Mouse (Mus musculus) urinary bladder, postnatal 4 days (tissue): Measurements from ENCODE around the gene Cfh.
"Not testable (repeated sequence)": the region's sequence is repeated elsewhere in the genome, so short reads cannot be mapped to it uniquely, and the experiment has no call there.

Experiments used
- DNase-seq, 2 experiments: peaks; one replicate each; pipeline ENCODE4 v3.0.0; 2021 to 2022; ENCODE audit warnings: low spot score in 2 of 2

The Cfh gene

DNA sequence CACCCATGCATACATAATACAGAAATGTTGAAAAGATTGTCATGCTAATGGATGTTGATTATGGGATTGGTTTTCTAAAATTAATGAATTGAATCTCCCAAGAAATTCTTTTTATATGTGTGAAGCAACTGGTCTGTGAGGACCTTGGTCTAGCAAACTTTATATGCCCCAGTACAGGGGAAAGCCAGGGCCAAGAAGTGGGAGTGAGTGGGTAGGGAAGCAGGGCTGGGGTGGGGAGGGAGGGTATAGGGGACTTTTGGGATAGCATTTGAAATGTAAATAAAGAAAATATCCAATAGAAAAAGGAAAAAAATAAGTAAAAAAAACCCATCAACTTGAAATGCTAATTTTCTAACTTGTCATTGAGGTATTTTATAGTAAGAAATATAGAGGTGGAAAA is at the start of gene Cfh:
TSS of gene Cfh (minus strand) at position 101 of the 400 bp plus-strand sequence.
- not testable (repeated sequence) for DNase-seq

DNA sequence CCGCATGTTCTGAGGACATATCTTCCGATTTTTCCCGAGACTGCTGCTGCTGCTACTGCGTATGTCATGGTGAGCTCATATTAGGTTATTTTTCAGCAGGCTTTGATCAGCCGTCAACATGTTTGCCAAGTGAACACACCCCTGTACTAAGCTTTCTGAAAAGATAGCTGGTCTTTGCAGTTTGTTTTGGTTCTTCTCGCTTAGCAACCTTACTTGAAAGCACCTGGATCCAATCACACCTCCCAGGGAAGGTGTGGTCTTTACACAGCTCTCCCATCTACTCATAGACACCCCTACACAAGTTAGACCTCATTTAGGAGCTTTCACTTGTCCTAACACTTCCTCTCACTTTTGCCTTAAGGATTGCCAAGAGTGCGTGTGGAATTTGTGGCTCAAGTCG is 43.1 kb upstream of the Cfh start:
- DNase-seq, result no peak

DNA sequence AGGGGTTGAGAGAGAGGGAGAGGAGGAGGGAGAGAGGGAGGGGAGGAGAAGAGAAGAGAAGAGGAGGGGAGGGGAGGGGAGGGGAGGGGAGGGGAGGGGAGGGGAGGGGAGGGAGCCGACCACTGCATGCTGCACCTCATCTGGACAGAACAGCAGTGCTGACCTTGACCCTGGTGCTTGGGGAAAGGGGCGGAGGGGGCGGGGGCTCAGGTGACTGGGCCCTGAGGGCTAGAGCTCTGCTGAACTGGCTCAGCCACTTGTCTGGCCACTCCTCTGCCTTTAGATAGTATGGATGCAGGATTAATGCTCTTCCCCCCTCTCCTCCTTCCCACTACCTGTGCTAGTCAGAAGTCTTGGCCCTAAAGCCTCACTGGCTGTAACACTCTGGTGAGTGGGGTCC is 41.7 kb upstream of the Cfh start:
- DNase-seq, result no peak

DNA sequence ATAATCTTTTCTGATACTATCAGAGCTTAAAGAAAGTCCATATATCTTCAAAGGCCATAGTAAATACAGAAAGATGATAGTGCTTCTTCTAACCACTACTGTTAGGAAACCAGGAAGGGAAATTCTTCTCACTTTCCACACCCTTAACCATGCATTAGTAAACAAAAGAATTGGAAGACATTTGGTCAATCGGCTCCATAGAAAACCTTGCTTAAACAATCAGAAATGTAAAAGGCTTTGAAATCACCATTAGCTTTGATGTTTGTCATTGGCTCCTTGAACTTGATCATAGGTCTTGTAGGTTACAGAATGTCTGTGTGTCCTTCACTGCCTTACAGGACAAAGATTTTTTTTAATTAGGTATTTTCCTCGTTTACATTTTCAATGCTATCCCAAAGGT is 21.8 kb upstream of the Cfh start:
- no peak for DNase-seq

DNA sequence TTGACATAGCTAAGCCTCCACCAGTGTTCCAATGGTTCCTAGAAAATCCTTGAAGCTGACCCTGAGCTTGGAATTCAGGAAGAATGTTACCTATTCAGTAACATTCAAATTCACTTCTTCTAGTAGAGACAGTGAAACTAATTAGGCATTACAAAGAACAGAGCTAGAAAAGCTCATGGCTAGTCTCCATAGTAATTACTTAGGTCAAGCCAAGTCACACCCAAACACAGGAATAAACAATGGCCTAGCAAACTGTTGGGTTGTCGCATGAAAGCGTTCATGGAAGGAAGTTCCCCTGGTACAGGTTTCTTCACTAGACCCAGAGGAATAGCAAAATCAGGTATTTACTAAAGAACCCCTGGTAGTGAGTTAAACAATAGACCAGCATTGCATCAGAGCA is 4.9 kb upstream of the Cfh start:
- DNase-seq, result not testable (repeated sequence)

DNA sequence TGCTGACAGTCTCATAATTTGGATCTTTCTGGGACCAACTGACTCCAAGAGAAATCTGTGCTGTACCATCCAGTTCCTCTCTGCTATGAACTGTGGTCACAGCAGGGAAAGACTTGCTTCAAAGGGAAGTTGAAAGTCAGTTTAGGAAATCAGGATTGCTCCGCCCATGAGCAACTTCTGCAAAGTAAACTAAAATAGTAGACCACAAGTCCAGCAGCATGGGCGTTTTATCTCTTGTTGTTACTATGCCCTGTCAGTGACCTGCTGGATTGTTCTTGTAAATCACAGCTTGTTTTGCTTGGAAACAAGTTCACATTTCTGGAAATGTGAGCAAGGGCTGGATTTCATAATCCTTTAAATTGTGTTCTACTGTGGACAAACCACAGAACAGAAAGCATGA is 356 bp downstream of the Cfh start:
- DNase-seq, result no peak

DNA sequence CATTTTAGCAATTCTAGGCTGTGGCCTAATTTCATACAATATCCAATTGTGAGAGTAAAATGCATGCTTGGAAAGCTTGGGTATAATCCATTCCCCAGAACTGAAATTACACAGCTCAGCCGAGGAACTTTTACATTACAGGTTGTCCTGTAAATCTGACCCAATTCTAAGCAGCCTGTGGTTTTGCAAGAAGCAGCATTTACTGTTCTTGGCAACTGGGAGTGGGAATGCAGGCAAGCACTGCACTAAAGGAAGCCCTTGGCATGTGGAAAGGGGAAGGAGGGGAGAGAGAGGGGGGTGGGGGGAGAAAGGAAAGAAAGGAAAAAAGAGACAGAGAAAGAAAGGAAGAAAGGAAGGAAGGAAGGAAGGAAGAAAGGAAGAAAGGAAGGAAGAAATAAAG is 3.4 kb downstream of the Cfh start:
- DNase-seq, result no peak

DNA sequence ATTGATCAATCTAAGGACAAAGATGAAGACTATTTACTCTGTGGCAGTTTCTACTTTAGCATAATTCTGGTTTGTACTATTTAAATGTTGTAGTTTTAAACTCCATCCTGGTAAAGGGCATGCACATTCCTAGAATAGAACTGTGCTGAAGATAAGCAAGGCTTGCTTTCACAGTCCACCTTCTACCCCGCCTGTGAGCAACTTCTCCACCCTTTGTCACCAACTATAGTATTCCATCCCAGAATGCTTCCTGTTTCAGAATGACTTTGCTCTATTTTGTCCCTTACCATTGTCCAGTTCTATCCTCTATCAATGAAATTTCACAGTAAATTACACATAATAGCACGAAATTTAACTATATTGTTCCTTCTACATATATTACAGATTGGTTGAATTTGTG is 8.1 kb downstream of the Cfh start:
- no peak for DNase-seq

DNA sequence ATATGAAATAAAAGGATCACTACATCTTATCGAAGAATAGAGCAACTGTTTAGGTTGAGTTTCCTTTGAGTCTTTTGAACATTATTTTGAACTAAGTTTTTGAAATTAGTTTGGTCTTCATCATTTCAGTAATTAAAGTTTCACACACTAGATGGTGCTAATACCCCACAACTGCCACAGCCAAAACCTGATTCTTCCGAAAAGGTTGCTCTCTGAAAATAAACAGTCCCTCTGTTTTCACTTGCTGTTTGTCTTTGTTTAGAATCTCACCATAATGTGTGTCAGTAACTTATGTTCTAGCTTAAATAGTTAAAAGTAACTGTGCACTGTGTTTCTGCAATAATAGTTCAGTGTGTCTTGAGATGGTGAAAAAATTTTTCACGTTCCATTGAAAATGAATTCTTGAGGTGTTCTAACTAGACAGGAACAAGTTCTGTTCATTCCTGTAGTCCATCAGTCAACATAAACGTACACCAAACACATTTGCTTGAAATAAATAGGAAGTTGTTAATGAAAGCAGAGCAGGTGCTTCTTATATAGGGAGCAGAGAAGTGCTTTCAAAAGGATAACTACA is 11.9 kb downstream of the Cfh start:
- DNase-seq, result no peak

DNA sequence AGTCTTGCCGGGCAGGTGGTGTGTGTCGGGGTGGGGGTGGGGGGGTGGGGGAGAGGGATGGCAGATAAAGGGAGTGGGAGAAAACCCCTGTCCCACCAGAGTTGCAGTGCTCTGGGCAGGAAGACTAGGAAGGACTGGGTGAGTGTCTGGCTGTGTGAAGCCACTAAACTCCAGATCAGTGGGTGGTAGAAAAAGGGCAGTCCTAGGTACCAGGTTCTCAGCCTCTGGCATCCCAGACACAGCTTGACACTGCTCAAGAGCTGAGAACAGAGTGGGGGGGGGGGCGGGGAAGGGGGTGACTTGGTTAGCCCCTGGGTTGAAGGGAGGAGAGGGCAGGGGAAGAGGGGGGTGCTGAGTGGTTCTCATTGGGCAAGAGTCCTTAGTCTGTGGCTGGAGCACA is 24.6 kb downstream of the Cfh start:
- no peak for DNase-seq

DNA sequence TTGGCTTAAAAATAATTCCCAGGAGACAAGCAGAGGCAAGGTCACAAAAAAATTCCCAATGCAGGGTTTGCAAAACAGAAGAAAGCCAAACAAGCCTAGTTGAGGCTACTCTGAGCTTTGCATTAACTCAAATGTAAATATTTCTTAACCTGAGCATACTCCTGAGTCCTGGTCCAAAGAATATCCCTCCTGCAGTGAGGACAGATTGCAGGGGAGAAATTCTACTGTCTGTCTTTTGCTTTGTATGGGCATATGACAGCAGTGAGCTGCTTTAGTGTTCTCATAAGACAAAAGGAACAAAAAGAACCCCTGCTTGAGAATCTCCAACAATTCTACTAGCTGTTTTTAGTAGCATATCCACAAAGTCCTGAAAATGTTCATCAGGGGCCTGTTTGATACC is 114.1 kb downstream of the Cfh start:
- DNase-seq, result no peak
